10 mouse cellular contexts compared by ENCODE assay signal in genomic region chr3:51662557-51662956, GRCm38 (mm10). TPM values are rescaled to one million over a fixed set of nuclear protein-coding genes. Genes with fewer than 3 reads are reported as not detected.
DNase-seq lines count a peak whose midpoint lies in the region; ATAC-seq lines count a peak whose summit lies in the region.
"Had no signal": no experiment of that assay in that cellular context is flagged by ENCODE, and none has a peak within 500 bp of the region (broad histone marks: within the 10 kb centered on the region; RNA-seq: fewer than 3 reads in every experiment).

No protein-coding gene starts in this region.

- H3K9ac ChIP-seq in liver, embryonic 11.5 days (ENCODE audit: low read depth, low read length) = 0 out of 2 replicates have a peak overlapping the region, but pooled peaks have one; percentile 2
- H3K9ac ChIP-seq: embryonic facial prominence, embryonic 15.5 days; kidney, embryonic 15.5 days had no signal

- H3K9me3 ChIP-seq in liver, embryonic 11.5 days (ENCODE audit: control insufficient read depth, low read length) = no peaks in the 10 kb centered on the region
- H3K9me3 ChIP-seq: embryonic facial prominence, embryonic 15.5 days; kidney, embryonic 15.5 days had no signal

- H3K27ac ChIP-seq in liver, embryonic 11.5 days (ENCODE audit: low read depth, low read length) = no peak overlapping the region
- H3K27ac ChIP-seq: embryonic facial prominence, embryonic 15.5 days; kidney, embryonic 15.5 days had no signal

- H3K36me3 ChIP-seq in liver, embryonic 11.5 days (ENCODE audit: control insufficient read depth, insufficient read depth, low read length) = no peaks in the 10 kb centered on the region
- H3K36me3 ChIP-seq: embryonic facial prominence, embryonic 15.5 days; kidney, embryonic 15.5 days had no signal

- peak overlapping the region; percentile 39 for H3K4me2 ChIP-seq in liver, embryonic 11.5 days
- H3K4me2 ChIP-seq: embryonic facial prominence, embryonic 15.5 days; kidney, embryonic 15.5 days had no signal

- intact Hi-C loops in left cerebral cortex, postnatal 36 days (cut with DNase I) = no loop called here

- no peaks in the 10 kb centered on the region for H3K27me3 ChIP-seq in liver, embryonic 11.5 days (replicated peaks; ENCODE audit: control insufficient read depth, insufficient read depth, low read length)
- H3K27me3 ChIP-seq: embryonic facial prominence, embryonic 15.5 days; kidney, embryonic 15.5 days had no signal

- H3K4me3 ChIP-seq in liver, embryonic 11.5 days (ENCODE audit: low read depth, low read length) = no peak overlapping the region
- H3K4me3 ChIP-seq: embryonic facial prominence, embryonic 15.5 days; kidney, embryonic 15.5 days had no signal

- peak; percentile 83 for DNase-seq in 416B (ENCODE audit: low read depth)
- DNase-seq in liver, embryonic 11.5 days (ENCODE audit: low spot score) = no peak
- no peak for DNase-seq in gastrocnemius, postnatal 10 days
- DNase-seq in urinary bladder, adult 2 months (ENCODE audit: low spot score) = no peak
- no peak for DNase-seq in retina, postnatal 1 day
- DNase-seq in left cerebral cortex, postnatal 36 days (ENCODE audit: low spot score in 2 of 2) = no peak

- H3K4me1 ChIP-seq in liver, embryonic 11.5 days (replicated peaks; ENCODE audit: control insufficient read depth, insufficient read depth, low read length) = peaks cover 24% of the 10 kb centered on the region

- ATAC-seq in CD4-positive, CD25-positive, alpha-beta regulatory T cell, adult 4 months = peak; percentile 27
- ATAC-seq in liver, embryonic 11.5 days (replicated peaks; ENCODE audit: low FRiP score) = peak; percentile 59; the same call in 1 of the 2 replicates
- peak; percentile 44; the same call in 1 of the 2 replicates for ATAC-seq in monocyte, adult 5-6 weeks (replicated peaks; ENCODE audit: insufficient number of reproducible peaks, low FRiP score, low TSS enrichment, poor library complexity, severe bottlenecking)

- 24% methylated on average over 6 of the region's 6 CpGs for WGBS in liver, embryonic 11.5 days

RNA-seq across cellular contexts. Expression of gene Mgst2, which starts 2.4 kb away (rescaled TPM):
- polyA plus RNA-seq in CD4-positive, CD25-positive, alpha-beta regulatory T cell, adult 4 months (2017; shearing (Covaris generic)) = 100 to 1,000 TPM; 175 to 223 TPM
- polyA plus RNA-seq in liver, embryonic 11.5 days (2014; fragmentation: Nextera tagmentation; extraction: Ambion mirVana) = 16.5 and 16.6 TPM in 2 replicates
- total RNA-seq in monocyte, adult 5-6 weeks (2017) = 6.7 to 12.9 TPM (median 12.1 TPM) in 3 replicates
- total RNA-seq in gastrocnemius, postnatal 10 days (2021) = 1 to 10 TPM in 1 of 2 experiments, under 1 TPM in 1; 0.99 to 1.4 TPM
- 16.9 and 32.1 TPM in 2 replicates for polyA plus RNA-seq in urinary bladder, adult 2 months (2012; rRNA removed)
- not detected for total RNA-seq in left cerebral cortex, postnatal 36 days (2021)
